Mouse (Mus musculus): ENCODE results near the gene 1500015O10Rik. TPM values are rescaled to one million over a fixed set of nuclear protein-coding genes. Genes with fewer than 3 reads are reported as not detected.

1500015O10Rik gene
- polyA plus RNA-seq, 2 experiments from 2014 or later, result not detected

- ATAC-seq, result no peak
These were observed 45.7 kb downstream of the 1500015O10Rik start for GRCm38 (mm10) chr1:43776106-43776505.

DNA sequence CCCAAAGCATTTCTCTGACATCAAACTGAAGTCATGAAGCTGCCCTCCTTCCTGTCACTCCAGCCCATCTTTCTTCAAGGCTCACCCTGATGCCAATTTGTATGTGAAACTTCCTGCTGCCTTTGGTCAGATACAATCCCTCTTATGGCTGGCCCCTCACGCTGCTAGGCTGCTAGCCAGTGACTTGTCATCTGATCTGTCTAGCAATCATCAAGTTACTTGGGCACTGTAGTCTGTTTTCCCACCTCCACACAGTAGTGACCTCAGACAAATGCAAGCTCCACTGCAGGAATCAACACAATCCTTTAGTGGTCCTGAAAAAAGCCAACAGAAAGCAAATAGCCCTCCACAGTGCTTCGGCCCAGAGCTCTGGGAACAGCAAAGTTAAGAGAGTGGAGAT, 50.8 kb downstream of the 1500015O10Rik start:
- ATAC-seq, result no peak

- ATAC-seq, result no peak
These were observed 51.3 kb downstream of the 1500015O10Rik start for GRCm38 (mm10) chr1:43781672-43782071.

DNA sequence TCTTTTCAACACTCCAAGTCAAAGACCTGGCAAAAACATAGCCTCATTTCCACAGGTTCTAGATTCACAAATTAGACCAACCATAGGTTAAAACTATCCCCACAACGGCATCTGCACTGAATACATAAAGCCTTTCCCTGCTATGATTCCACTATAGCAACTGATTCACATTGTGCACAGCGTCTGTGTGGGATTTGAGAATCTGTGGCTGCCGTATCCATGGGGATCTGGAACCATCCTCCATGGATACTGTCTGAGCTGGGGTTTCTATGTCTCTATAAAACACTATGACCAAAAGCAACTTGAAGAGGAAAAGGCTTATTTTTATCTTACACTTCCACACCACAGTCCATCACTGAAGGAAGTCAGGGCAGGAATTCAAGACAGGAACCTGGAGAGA, 52.3 kb downstream of the 1500015O10Rik start:
- ATAC-seq, result no peak

- ATAC-seq, result no peak
These were observed 52.8 kb downstream of the 1500015O10Rik start for GRCm38 (mm10) chr1:43783186-43783585.

DNA sequence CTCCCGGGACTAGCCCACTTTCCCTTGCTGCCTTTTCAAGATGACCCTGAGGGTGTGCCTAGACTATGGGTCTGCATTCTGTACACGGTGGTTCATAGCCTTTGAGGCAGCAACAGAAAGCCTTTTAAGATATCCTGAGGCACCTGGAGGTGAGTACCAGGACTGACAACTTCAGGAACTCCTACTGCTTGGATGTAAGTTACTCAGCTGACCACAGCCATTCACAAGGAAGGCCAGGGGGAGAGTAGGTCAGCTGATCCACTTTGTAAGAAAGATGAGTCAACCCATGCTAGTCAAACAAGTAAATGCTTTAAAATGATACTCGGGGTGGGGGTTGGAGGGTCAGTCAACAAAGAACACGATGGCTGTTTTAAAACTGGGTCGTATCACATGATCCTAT, 54.9 kb downstream of the 1500015O10Rik start:
- ATAC-seq, result no peak

DNA sequence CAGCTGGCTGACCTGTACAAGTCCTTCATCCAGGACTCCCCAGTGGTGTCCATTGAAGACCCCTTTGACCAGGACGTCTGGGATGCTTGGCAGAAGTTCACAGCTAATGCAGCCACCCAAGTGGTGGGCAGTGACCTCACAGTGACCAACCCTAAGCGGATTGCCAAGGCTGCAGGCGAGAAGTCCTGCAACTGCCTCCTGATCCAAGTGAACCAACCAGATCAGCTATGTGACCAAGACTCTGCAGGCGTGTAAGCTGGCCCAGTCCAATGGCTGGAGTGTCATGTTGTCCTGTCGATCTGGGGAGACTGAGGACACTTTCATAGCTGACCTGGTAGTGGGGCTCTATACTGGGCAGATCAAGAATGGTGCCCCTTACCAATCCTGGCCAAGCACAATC, 56.3 kb downstream of the 1500015O10Rik start:
- no peak for ATAC-seq

GRCm38 (mm10) chr1:43789765-43790164, 59.4 kb downstream of the 1500015O10Rik start:
- ATAC-seq, result no peak

Other genes starting within 250 kb of the 1500015O10Rik start
- 10 to 100 TPM; 15.5 to 20.8 TPM for gene Uxs1, start 97.2 kb downstream of the 1500015O10Rik start, polyA plus RNA-seq (2017; shearing (Covaris generic))
- gene Tpp2, start 203.0 kb downstream of the 1500015O10Rik start, polyA plus RNA-seq (2017; shearing (Covaris generic)), result 100 to 1,000 TPM; 111 to 114 TPM